Mouse (Mus musculus): ENCODE results near the gene Oosp2. TPM values are rescaled to one million over a fixed set of nuclear protein-coding genes. Genes with fewer than 3 reads are reported as not detected.

Oosp2 gene
- polyA plus RNA-seq, 1 experiment from 2014 or later: not detected

DNA sequence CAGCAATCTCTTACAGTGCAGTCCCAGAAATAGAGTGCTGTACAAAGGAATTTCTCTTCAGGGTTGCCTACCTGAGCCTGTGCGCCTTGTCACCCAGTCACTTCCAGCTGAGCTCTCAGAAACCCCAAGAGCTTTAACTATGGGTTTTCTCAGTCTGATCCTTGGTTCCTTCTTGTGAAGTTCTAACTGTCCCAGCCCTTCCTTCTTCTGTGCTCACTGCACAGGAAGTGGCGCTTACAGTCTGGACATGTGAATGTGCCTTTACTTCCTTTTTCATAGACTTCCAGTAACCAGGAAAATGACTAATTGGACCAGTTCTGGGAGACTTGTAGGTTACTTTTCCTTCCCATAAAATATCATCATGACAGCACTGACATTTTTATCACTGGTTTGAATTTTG lies 55.8 kb downstream of the Oosp2 start, which contains the start of gene Ms4a6d:
TSS of gene Ms4a6d (minus strand) at position 247 of the 400 bp plus-strand sequence.
- Histone ChIP-seq H3K36me3 (no peaks in the 10 kb centered on the region), H3K9ac (no peak within 1 kb of the TSS), H3K4me2 (replicated peaks) (no peak within 1 kb of the TSS), H3K27me3 (no peaks in the 10 kb centered on the region), H3K27ac (replicated peaks) (no peak within 1 kb of the TSS), H3K4me3 (replicated peaks) (no peak within 1 kb of the TSS), H3K9me3 (replicated peaks) (no peaks in the 10 kb centered on the region), H3K4me1 (no peaks in the 10 kb centered on the region)
- WGBS: 84% methylated on average over 2 of the region's 2 CpGs
- ATAC-seq (ENCODE audit: insufficient number of reproducible peaks, low FRiP score, low TSS enrichment, low read depth): no peak

DNA sequence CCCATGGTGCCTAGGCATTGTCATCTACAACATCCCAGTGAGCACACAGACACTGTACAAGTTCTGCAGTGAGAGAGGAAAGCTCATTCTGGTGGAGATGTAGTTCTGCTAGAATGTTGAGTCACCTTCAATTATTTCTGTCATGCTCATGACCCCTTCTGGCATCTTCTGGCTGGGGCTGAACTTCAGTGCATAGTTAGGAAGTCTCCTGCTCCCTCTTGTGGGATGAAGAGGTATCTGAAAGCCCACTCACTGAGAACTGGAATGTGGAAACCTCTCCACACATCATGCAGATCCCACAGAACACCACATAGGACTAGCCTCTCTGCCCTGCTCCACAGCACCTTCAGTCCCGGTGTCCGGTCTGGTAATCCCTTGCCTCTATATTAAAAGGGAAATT lies 58.3 kb downstream of the Oosp2 start:
- 86% methylated on average over 2 of the region's 2 CpGs for WGBS
- H3K36me3 ChIP-seq: no peaks in the 10 kb centered on the region
- H3K4me2 ChIP-seq (replicated peaks): no peak overlapping the region
- H3K4me1 ChIP-seq: no peaks in the 10 kb centered on the region
- no peak for ATAC-seq (ENCODE audit: insufficient number of reproducible peaks, low FRiP score, low TSS enrichment, low read depth)
- no peak overlapping the region for H3K9ac ChIP-seq
- H3K9me3 ChIP-seq (replicated peaks): no peaks in the 10 kb centered on the region
- no peaks in the 10 kb centered on the region for H3K27me3 ChIP-seq
- H3K4me3 ChIP-seq (replicated peaks): no peak overlapping the region
- no peak overlapping the region for H3K27ac ChIP-seq (replicated peaks)

DNA sequence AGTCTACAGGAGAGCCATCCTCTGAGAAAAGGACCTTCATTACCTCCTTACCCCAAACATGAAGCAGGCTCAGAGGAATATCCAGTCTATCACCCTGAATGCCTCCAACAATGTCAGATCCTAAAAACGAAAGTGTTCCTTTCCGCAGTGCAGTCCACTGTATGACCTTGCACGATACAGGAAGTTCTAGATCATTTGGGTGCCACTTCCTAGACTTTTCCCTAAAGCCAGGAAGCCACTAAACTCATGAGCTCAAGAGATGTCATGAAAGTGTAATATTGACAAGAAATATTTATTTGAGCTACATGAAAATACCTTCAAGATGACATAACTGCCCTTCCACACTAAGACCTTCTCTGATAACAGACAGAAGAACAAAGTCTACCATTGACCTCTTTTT lies 59.0 kb downstream of the Oosp2 start:
- Histone ChIP-seq H3K4me1 (no peaks in the 10 kb centered on the region), H3K27me3 (no peaks in the 10 kb centered on the region), H3K9ac (no peak overlapping the region), H3K4me2 (replicated peaks) (no peak overlapping the region), H3K36me3 (no peaks in the 10 kb centered on the region), H3K27ac (replicated peaks) (no peak overlapping the region), H3K4me3 (replicated peaks) (no peak overlapping the region), H3K9me3 (replicated peaks) (no peaks in the 10 kb centered on the region)
- no peak for ATAC-seq (ENCODE audit: insufficient number of reproducible peaks, low FRiP score, low TSS enrichment, low read depth)
- WGBS: 90% methylated on average over 3 of the region's 3 CpGs

Other genes starting within 250 kb of the Oosp2 start
- not detected in 2 replicates for gene Ms4a4b, start 217.0 kb downstream of the Oosp2 start, polyA plus RNA-seq (2015; fragmentation: Nextera tagmentation; extraction: Ambion mirVana)
- 10.0 and 12.5 TPM in 2 replicates for gene Ms4a6c, start 191.2 kb downstream of the Oosp2 start, polyA plus RNA-seq (2015; fragmentation: Nextera tagmentation; extraction: Ambion mirVana)
- gene Gm8369, start 174.6 kb downstream of the Oosp2 start, polyA plus RNA-seq (2015; fragmentation: Nextera tagmentation; extraction: Ambion mirVana): 0.12 TPM in 1 of 2 replicates, not detected in the other
- 9.2 and 9.6 TPM in 2 replicates for gene Ms4a6b, start 144.0 kb downstream of the Oosp2 start, polyA plus RNA-seq (2015; fragmentation: Nextera tagmentation; extraction: Ambion mirVana)
- 0.97 and 1.1 TPM in 2 replicates for gene Ms4a4d, start 123.8 kb downstream of the Oosp2 start, polyA plus RNA-seq (2015; fragmentation: Nextera tagmentation; extraction: Ambion mirVana)
- 8.5 and 10.1 TPM in 2 replicates for gene Ms4a6d, start 55.7 kb downstream of the Oosp2 start, polyA plus RNA-seq (2015; fragmentation: Nextera tagmentation; extraction: Ambion mirVana)
- gene Ms4a2, start 36.8 kb downstream of the Oosp2 start, polyA plus RNA-seq (2015; fragmentation: Nextera tagmentation; extraction: Ambion mirVana): 1.5 and 1.6 TPM in 2 replicates
- 0.24 TPM in 1 of 2 replicates, not detected in the other for gene Ms4a3, start 19.7 kb downstream of the Oosp2 start, polyA plus RNA-seq (2015; fragmentation: Nextera tagmentation; extraction: Ambion mirVana)
- not detected in 2 replicates for gene Oosp1, start 30.6 kb upstream of the Oosp2 start, polyA plus RNA-seq (2015; fragmentation: Nextera tagmentation; extraction: Ambion mirVana)
- not detected in 2 replicates for gene Oosp3, start 36.5 kb upstream of the Oosp2 start, polyA plus RNA-seq (2015; fragmentation: Nextera tagmentation; extraction: Ambion mirVana)
- gene Gif, start 87.0 kb upstream of the Oosp2 start, polyA plus RNA-seq (2015; fragmentation: Nextera tagmentation; extraction: Ambion mirVana): not detected in 2 replicates
- gene Mrpl16, start 109.8 kb upstream of the Oosp2 start, polyA plus RNA-seq (2015; fragmentation: Nextera tagmentation; extraction: Ambion mirVana): 40.5 and 44.1 TPM in 2 replicates
- 10.4 and 10.7 TPM in 2 replicates for gene Stx3, start 158.8 kb upstream of the Oosp2 start, polyA plus RNA-seq (2015; fragmentation: Nextera tagmentation; extraction: Ambion mirVana)
- not detected in 2 replicates for gene Olfr1417, start 178.7 kb upstream of the Oosp2 start, polyA plus RNA-seq (2015; fragmentation: Nextera tagmentation; extraction: Ambion mirVana)
- gene Olfr1418, start 200.5 kb upstream of the Oosp2 start, polyA plus RNA-seq (2015; fragmentation: Nextera tagmentation; extraction: Ambion mirVana): not detected in 2 replicates
- gene Olfr1419, start 214.5 kb upstream of the Oosp2 start, polyA plus RNA-seq (2015; fragmentation: Nextera tagmentation; extraction: Ambion mirVana): not detected in 2 replicates
- gene Olfr1420, start 226.0 kb upstream of the Oosp2 start, polyA plus RNA-seq (2015; fragmentation: Nextera tagmentation; extraction: Ambion mirVana): 0.05 TPM in 1 of 2 replicates, not detected in the other